Mouse (Mus musculus) C2C12 (cell line): ENCODE results near the gene Plcb4.

Source experiments
- CTCF ChIP-seq: IDR thresholded peaks from one replicate; pipeline ENCODE4 v1.5.1; 2011; ENCODE audit not compliant: control insufficient read depth, insufficient read depth, insufficient read length
- MYOD1 ChIP-seq: IDR thresholded peaks from one replicate; pipeline ENCODE4 v1.6.1; 2011; ENCODE audit warnings: low read depth; ENCODE audit not compliant: control insufficient read depth, insufficient read length
- MYOG ChIP-seq: IDR thresholded peaks from one replicate; pipeline ENCODE4 v1.6.1; 2011; ENCODE audit not compliant: control insufficient read depth, insufficient read length; ENCODE audit errors: extremely low read depth
- USF1 ChIP-seq: IDR thresholded peaks from one replicate; pipeline ENCODE4 v1.6.1; 2011; ENCODE audit warnings: low read depth, mild to moderate bottlenecking, control low read depth, moderate library complexity

DNA sequence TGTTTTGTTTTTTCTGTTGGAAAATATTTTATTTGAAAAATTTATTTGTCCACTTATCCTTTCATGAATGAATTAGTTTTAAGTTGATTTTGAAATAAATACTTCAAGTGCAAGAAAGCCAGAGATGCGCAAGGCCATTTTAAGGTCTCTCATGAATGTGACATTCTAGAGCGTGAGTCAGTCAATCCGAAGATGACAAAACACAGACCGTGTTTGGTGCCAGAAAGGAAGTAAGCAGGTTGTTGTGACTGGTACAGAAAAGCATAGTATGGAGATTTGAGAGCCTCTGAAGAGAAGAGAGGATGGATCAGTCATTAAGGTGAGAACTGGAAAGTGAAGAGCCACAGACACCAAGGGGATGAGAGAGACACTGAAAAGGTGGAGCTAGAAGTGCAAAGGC is 246.0 kb downstream of the Plcb4 start:
- TF ChIP-seq MYOG (no peak), CTCF (no peak), USF1 (no peak), MYOD1 (no peak)
